Mouse (Mus musculus) liver, embryonic 14.5 days (tissue): ENCODE measurements around the gene Slc35f4. TPM values are rescaled to one million over a fixed set of nuclear protein-coding genes. Genes with fewer than 3 reads are reported as not detected.

Experiments
- ATAC-seq: fragments of 200-750 bp; cut with Nextera tagmentation; 2 replicates; pipeline ENCODE4 v1.8.0; 2017; ENCODE audit warnings: moderate number of reproducible peaks, mild to moderate bottlenecking, moderate library complexity; ENCODE audit not compliant: insufficient read depth
- DNase-seq, 3 experiments: peaks; one replicate each; pipeline ENCODE4 v3.0.0-alpha.2; 2012 to 2013; ENCODE audit warnings: low read depth in 3 of 3, low spot score in 3 of 3
- H3K27ac ChIP-seq: fragments of 300-500 bp; sonication (generic); 2 replicates; pipeline ENCODE4 v1.5.1; 2014; ENCODE audit warnings: moderate library complexity, mild to moderate bottlenecking, control low read depth, inconsistent platforms
- H3K27me3 ChIP-seq: fragments of 300-500 bp; sonication (generic); 2 replicates; pipeline ENCODE4 v1.6.1; 2014; ENCODE audit warnings: mild to moderate bottlenecking, low read length, moderate library complexity; ENCODE audit not compliant: control insufficient read depth, insufficient read depth
- H3K36me3 ChIP-seq: fragments of 300-500 bp; sonication (generic); replicated peaks from 2 replicates; pipeline ENCODE4 v1.6.1; 2014; ENCODE audit warnings: low read depth; ENCODE audit not compliant: control insufficient read depth, insufficient read depth
- H3K4me1 ChIP-seq, 2 experiments: fragments of 200-500 bp in 1 of 2; fragments of 300-500 bp in 1 of 2; sonication (generic) in 1 of 2; replicated peaks; 2 replicates each; pipeline ENCODE4 v1.6.1; 2012 to 2014; ENCODE audit warnings: antibody characterized with exemption in 1 of 2, inconsistent platforms in 1 of 2, low read length in 1 of 2; ENCODE audit not compliant: control insufficient read depth in 2 of 2, insufficient read depth in 2 of 2
- H3K4me2 ChIP-seq: fragments of 300-500 bp; sonication (generic); 2 replicates; pipeline ENCODE4 v1.6.1; 2014; ENCODE audit warnings: low read depth, mild to moderate bottlenecking, control low read depth, moderate library complexity
- H3K4me3 ChIP-seq, 2 experiments: fragments of 200-500 bp in 1 of 2; fragments of 300-500 bp in 1 of 2; sonication (generic) in 1 of 2; 2 replicates each; pipeline ENCODE4 v1.5.1; 2012 to 2014; ENCODE audit warnings: low read depth in 2 of 2, low read length in 2 of 2, mild to moderate bottlenecking in 2 of 2, control low read depth in 1 of 2, inconsistent platforms in 1 of 2, moderate library complexity in 1 of 2; ENCODE audit not compliant: insufficient read depth in 1 of 2
- H3K9ac ChIP-seq: fragments of 300-500 bp; sonication (generic); replicated peaks from 2 replicates; pipeline ENCODE4 v1.6.1; 2014; ENCODE audit warnings: mild to moderate bottlenecking, control low read depth, moderate library complexity
- H3K9me3 ChIP-seq: fragments of 300-500 bp; sonication (generic); 2 replicates; pipeline ENCODE4 v1.6.1; 2016; ENCODE audit warnings: low read length, mixed read lengths; ENCODE audit not compliant: control insufficient read depth
- CTCF ChIP-seq: IDR thresholded peaks from 2 replicates; pipeline ENCODE4 v1.5.1; 2016; ENCODE audit warnings: antibody characterized with exemption, low read depth, control low read depth
- EP300 ChIP-seq: IDR thresholded peaks from 2 replicates; pipeline ENCODE4 v1.6.1; 2016; ENCODE audit warnings: antibody characterized with exemption, low read depth
- WGBS: fragments of 180-500 bp; shearing (Covaris S2); extraction: QIAGEN DNeasy Blood & Tissue Kit; methylation state at CpG from one replicate; pipeline ENCODE4 v1.1.7; 2014; ENCODE audit not compliant: insufficient replicate concordance; 5-methylcytosine and 5-hydroxymethylcytosine counted together
- polyA plus RNA-seq, 2 experiments: library from polyadenylated mRNA; depleted of rRNA in 1 of 2; stranded (reverse) in 1 of 2; unstranded in 1 of 2; fragments of >200 nt; fragmentation: Nextera tagmentation in 1 of 2; extraction: Ambion mirVana in 1 of 2; gene quantifications; 2 replicates each; pipeline versions ENCODE4 v1.2.1 to v1.2.3; 2012 to 2014

The Slc35f4 gene
- polyA plus RNA-seq, 2 experiments, result not detected

GRCm38 (mm10) chr14:49311548-49311947 is 214.3 kb downstream of the Slc35f4 start:
- no peaks in the 10 kb centered on the region for H3K36me3 ChIP-seq
- no peak overlapping the region for H3K4me3 ChIP-seq
- 51% methylated on average over 1 of the region's 1 CpGs for WGBS
- no peak overlapping the region for H3K27ac ChIP-seq
- TF ChIP-seq EP300 (no peak), CTCF (no peak)
- H3K4me2 ChIP-seq, result no peak overlapping the region
- ATAC-seq (no peak), DNase-seq (no peak)
- no peaks in the 10 kb centered on the region for H3K4me1 ChIP-seq
- no peaks in the 10 kb centered on the region for H3K9me3 ChIP-seq
- H3K9ac ChIP-seq, result no peak overlapping the region
- H3K27me3 ChIP-seq, result no peaks in the 10 kb centered on the region

GRCm38 (mm10) chr14:49311091-49311492 is 214.8 kb downstream of the Slc35f4 start:
- WGBS, result 39% methylated on average over 5 of the region's 5 CpGs

GRCm38 (mm10) chr14:49309670-49310069 is 216.2 kb downstream of the Slc35f4 start:
- Histone ChIP-seq H3K9ac (no peak overlapping the region), H3K4me3 (no peak overlapping the region), H3K4me1 (no peaks in the 10 kb centered on the region), H3K9me3 (no peaks in the 10 kb centered on the region), H3K27me3 (no peaks in the 10 kb centered on the region), H3K27ac (no peak overlapping the region), H3K36me3 (no peaks in the 10 kb centered on the region), H3K4me2 (no peak overlapping the region)
- ATAC-seq (no peak), DNase-seq (no peak)
- TF ChIP-seq EP300 (no peak), CTCF (no peak)
- 22% methylated on average over 2 of the region's 2 CpGs for WGBS

More at GRCm38 (mm10) chr14:49311091-49311492, 214.8 kb downstream of the Slc35f4 start:
- Histone ChIP-seq H3K27me3 (no peaks in the 10 kb centered on the region), H3K9me3 (no peaks in the 10 kb centered on the region), H3K4me1 (no peaks in the 10 kb centered on the region), H3K4me3 (no peak overlapping the region), H3K27ac (no peak overlapping the region), H3K4me2 (no peak overlapping the region), H3K9ac (no peak overlapping the region), H3K36me3 (no peaks in the 10 kb centered on the region)
- ATAC-seq (no peak), DNase-seq (no peak)
- TF ChIP-seq EP300 (no peak), CTCF (no peak)

- H3K27me3 ChIP-seq, result no peaks in the 10 kb centered on the region
- ATAC-seq, result no peak
- no peak overlapping the region for H3K9ac ChIP-seq
- H3K4me3 ChIP-seq, result no peak overlapping the region
- TF ChIP-seq CTCF (no peak), EP300 (no peak)
- no peaks in the 10 kb centered on the region for H3K36me3 ChIP-seq
- no peak overlapping the region for H3K4me2 ChIP-seq
- H3K9me3 ChIP-seq, result no peaks in the 10 kb centered on the region
- no peak for DNase-seq
- no peak overlapping the region for H3K27ac ChIP-seq
- H3K4me1 ChIP-seq, result no peaks in the 10 kb centered on the region
- WGBS, result 25% methylated on average over 1 of the region's 1 CpGs
Measured at GRCm38 (mm10) chr14:49308591-49308990, 217.3 kb downstream of the Slc35f4 start.

GRCm38 (mm10) chr14:49307842-49308241 is 218.0 kb downstream of the Slc35f4 start:
- no peaks in the 10 kb centered on the region for H3K27me3 ChIP-seq
- DNase-seq (no peak), ATAC-seq (no peak)
- WGBS, result 70% methylated on average over 3 of the region's 3 CpGs
- no peak overlapping the region for H3K4me2 ChIP-seq
- no peak overlapping the region for H3K4me3 ChIP-seq
- H3K9me3 ChIP-seq, result no peaks in the 10 kb centered on the region
- no peak for TF ChIP-seq EP300
- no peak for TF ChIP-seq CTCF
- H3K36me3 ChIP-seq, result no peaks in the 10 kb centered on the region
- no peak overlapping the region for H3K9ac ChIP-seq
- H3K27ac ChIP-seq, result no peak overlapping the region
- H3K4me1 ChIP-seq, result no peaks in the 10 kb centered on the region
